Mouse (Mus musculus) midbrain, embryonic 13.5 days (tissue): ENCODE measurements around the gene Man2a2. TPM values are rescaled to one million over a fixed set of nuclear protein-coding genes. Genes with fewer than 3 reads are reported as not detected.
A peak's percentile ranks its signal among the peaks of the same experiment; 100 is the strongest.

Experiments used
- ATAC-seq: fragments of 200-750 bp; cut with Nextera tagmentation; 2 replicates; pipeline ENCODE4 v1.8.0; 2017; ENCODE audit warnings: mild to moderate bottlenecking, moderate TSS enrichment, moderate library complexity
- H3K27ac ChIP-seq: fragments of 300-500 bp; sonication (generic); 2 replicates; pipeline ENCODE4 v1.5.1; 2015; ENCODE audit warnings: inconsistent platforms, mild to moderate bottlenecking, moderate library complexity
- H3K27me3 ChIP-seq: fragments of 300-500 bp; sonication (generic); 2 replicates; pipeline ENCODE4 v1.6.1; 2015; ENCODE audit warnings: mild to moderate bottlenecking, inconsistent platforms
- H3K36me3 ChIP-seq: fragments of 300-500 bp; sonication (generic); 2 replicates; pipeline ENCODE4 v1.6.1; 2015; ENCODE audit warnings: mild to moderate bottlenecking, inconsistent platforms
- H3K4me1 ChIP-seq: fragments of 300-500 bp; sonication (generic); replicated peaks from 2 replicates; pipeline ENCODE4 v1.6.1; 2015; ENCODE audit warnings: inconsistent platforms
- H3K4me2 ChIP-seq: fragments of 300-500 bp; sonication (generic); replicated peaks from 2 replicates; pipeline ENCODE4 v1.6.1; 2015; ENCODE audit warnings: moderate library complexity, mild to moderate bottlenecking, inconsistent platforms
- H3K4me3 ChIP-seq: fragments of 300-500 bp; sonication (generic); replicated peaks from 2 replicates; pipeline ENCODE4 v1.5.1; 2015; ENCODE audit warnings: mild to moderate bottlenecking, inconsistent platforms
- H3K9ac ChIP-seq: fragments of 300-500 bp; sonication (generic); replicated peaks from 2 replicates; pipeline ENCODE4 v1.6.1; 2015; ENCODE audit warnings: mild to moderate bottlenecking, inconsistent platforms
- H3K9me3 ChIP-seq: fragments of 300-500 bp; sonication (generic); 2 replicates; pipeline ENCODE4 v1.6.1; 2016; ENCODE audit warnings: mild to moderate bottlenecking, inconsistent platforms
- WGBS: fragments of 180-500 bp; shearing (Covaris S2); methylation state at CpG from one replicate; pipeline ENCODE4 v1.1.7; 2015; 5-methylcytosine and 5-hydroxymethylcytosine counted together
- polyA plus RNA-seq: library from polyadenylated mRNA; unstranded; fragments of >200 nt; fragmentation: Nextera tagmentation; extraction: Ambion mirVana; gene quantifications from 2 replicates; pipeline ENCODE4 v1.2.1, GENCODE M21; 2015

The Man2a2 gene
- 19.4 and 21.3 TPM in 2 replicates for polyA plus RNA-seq

DNA sequence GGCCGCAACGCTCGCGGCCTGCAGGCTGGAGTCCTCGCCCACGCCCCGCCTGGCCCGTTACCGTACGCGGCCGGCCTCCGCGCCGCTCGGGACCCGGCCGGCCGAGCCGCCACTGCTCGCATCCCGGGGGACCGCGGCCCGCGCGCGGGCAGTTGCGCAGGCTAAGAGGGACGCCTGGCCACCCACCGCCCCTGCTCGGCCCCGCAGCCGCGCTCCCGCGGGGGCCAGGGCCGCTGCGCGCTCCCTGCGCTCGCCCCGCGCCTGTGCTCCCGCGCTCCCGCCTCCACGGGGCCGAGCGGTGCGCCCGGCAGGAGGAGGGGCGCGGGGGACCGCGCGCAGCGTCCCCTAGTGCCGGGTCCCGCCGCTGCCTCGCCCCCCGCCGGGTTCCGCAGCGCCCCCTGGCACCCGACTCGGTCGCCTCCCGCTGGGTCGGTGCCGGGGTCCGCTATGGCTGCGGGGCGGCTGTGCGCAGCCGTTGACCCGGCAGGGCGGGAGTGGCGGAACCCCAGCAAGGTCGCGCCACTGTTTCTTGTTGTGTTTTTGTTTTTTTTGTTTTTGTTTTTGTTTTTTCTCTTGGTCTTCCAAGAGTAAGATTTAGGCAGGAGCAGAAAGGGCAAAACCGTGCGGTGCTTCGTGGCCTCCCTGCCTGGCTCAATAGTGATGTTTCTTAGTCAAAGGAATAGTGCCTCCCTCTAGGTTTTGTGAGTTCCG, at the start of gene Man2a2:
TSS of gene Man2a2 (minus strand) at position 335 of the 711 bp plus-strand sequence.
- peak within 1 kb of the TSS; percentile 61 for H3K4me2 ChIP-seq

DNA sequence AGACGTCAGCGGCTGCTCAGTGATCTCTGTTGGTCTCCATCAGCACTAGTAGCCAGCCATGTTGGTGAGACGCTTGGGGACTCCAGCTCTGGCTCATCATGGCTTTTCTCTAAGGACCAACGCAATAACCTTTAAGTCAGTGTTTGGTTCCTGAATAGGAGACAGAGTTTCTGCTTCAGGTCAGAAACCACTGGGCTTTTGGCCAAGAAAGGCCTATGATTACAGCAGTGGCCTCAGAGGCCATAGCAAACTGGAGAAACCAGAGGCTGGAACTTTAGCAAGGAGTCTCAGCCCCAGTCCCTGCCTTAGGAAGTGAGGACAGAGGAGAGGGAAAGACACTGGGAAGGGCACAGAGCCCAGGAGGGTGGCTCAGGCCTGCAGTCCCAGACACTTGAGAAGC, 49.4 kb upstream of the Man2a2 start:
- Histone ChIP-seq H3K4me1 (0 out of 2 replicates have a peak, but pooled peaks cover 2% of the 10 kb centered on the region), H3K4me3 (no peak overlapping the region), H3K9me3 (no peaks in the 10 kb centered on the region), H3K4me2 (no peak overlapping the region), H3K9ac (no peak overlapping the region), H3K36me3 (no peaks in the 10 kb centered on the region), H3K27ac (no peak overlapping the region), H3K27me3 (no peaks in the 10 kb centered on the region)
- ATAC-seq = no peak
- WGBS = 82% methylated on average over 4 of the region's 4 CpGs

More for the DNA sequence above, at the start of gene Man2a2:
- WGBS = under 1% methylated on average over 61 of the region's 86 CpGs
- Histone ChIP-seq H3K4me3 (peak within 1 kb of the TSS; percentile 86), H3K27ac (peak within 1 kb of the TSS; percentile 83), H3K4me1 (peaks cover 24% of the 10 kb centered on the region), H3K27me3 (0 out of 2 replicates have a peak, but pooled peaks cover 9% of the 10 kb centered on the region), H3K36me3 (peaks cover 25% of the 10 kb centered on the region), H3K9ac (peak within 1 kb of the TSS; percentile 91), H3K9me3 (no peaks in the 10 kb centered on the region)
- peak; percentile 80 for ATAC-seq

DNA sequence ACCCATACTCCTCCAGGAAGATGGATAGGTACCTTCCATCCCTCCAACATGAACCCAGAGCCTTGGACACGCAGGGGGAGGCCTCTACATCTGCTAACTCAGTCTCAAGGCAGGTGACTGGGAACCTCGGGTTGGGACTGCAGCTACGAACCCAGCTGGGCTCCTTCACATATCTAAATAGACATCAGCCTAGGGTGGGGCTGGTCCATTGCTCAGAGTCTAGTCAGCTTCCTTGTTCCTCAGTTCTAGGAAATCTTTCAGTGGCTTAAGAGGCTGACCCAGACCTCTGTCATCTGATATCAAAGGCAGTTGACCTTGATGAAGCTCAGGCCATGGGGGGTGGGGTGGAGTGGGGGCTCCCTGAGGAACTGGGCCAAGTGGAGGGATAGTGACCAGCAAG, 48.1 kb upstream of the Man2a2 start:
- no peaks in the 10 kb centered on the region for H3K27me3 ChIP-seq
- 66% methylated on average over 3 of the region's 3 CpGs for WGBS
- no peak overlapping the region for H3K4me3 ChIP-seq
- H3K9me3 ChIP-seq = no peaks in the 10 kb centered on the region
- no peaks in the 10 kb centered on the region for H3K36me3 ChIP-seq
- H3K4me1 ChIP-seq = 0 out of 2 replicates have a peak, but pooled peaks cover 2% of the 10 kb centered on the region
- no peak overlapping the region for H3K27ac ChIP-seq
- no peak for ATAC-seq
- H3K4me2 ChIP-seq = no peak overlapping the region
- H3K9ac ChIP-seq = no peak overlapping the region

DNA sequence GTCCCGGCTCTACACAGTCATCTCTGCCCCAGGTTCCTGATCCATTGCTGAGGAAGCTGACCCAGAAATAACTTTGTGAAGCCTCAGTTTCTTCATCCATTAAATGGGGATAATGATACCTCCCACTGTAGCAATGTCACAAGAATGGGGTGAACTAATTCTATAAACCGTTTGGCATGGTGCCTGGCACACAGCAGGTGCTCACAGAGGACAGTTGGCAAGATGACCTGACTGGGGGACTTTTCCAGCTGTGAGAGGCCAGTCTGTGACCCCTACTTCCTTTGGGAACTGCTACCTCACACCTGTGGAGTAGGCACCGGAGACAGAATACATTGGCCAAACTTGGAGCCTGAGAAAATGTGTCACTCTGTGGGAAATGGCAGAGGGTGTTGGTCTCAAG, 46.9 kb upstream of the Man2a2 start:
- H3K9ac ChIP-seq = no peak overlapping the region
- H3K9me3 ChIP-seq = no peaks in the 10 kb centered on the region
- no peaks in the 10 kb centered on the region for H3K27me3 ChIP-seq
- no peak overlapping the region for H3K4me3 ChIP-seq
- H3K4me2 ChIP-seq = no peak overlapping the region
- H3K27ac ChIP-seq = no peak overlapping the region
- no peaks in the 10 kb centered on the region for H3K36me3 ChIP-seq
- H3K4me1 ChIP-seq = 0 out of 2 replicates have a peak, but pooled peaks cover under 1% of the 10 kb centered on the region
- no peak for ATAC-seq
- 72% methylated on average over 3 of the region's 3 CpGs for WGBS

DNA sequence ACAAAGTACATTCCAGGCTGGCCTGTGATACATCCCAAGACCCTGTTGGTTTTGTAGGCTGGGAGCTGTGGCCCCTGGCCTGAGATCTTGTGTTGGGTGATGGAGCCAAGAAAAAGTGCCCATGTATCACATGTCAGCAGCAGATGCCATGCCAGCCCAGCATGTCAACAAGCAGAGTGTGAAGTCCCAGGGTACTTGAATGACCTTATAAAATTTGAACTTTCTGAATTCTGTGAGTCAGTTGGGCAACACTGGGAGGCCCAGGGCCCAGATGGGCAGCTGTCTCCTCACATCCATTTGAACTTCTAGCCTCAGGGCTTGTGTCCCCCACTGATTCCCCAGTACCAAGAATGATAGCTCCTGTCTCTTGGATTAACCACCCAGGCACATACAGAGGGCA, 46.4 kb upstream of the Man2a2 start:
- H3K4me3 ChIP-seq = no peak overlapping the region

DNA sequence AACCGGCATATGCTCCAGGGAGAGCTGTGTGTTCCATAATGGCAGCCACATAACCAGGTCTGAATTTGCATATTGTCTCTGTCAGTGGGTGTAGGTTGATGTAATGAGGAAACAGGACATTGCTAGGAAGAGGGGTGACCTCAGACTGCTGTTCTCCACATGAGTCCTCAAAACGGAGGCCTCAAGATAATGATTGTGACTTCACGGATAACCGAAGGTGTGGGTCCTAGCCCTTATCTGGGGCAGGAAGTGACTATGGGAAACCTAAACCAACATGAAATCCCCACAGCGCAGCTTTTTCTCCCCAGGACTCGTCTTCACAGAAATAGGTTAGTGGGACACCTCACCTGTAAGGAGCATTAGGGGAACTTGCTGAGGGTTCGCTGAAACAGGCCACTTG, 45.8 kb upstream of the Man2a2 start:
- Histone ChIP-seq H3K4me3 (no peak overlapping the region), H3K27me3 (no peaks in the 10 kb centered on the region), H3K4me2 (no peak overlapping the region), H3K9me3 (no peaks in the 10 kb centered on the region), H3K36me3 (no peaks in the 10 kb centered on the region), H3K27ac (no peak overlapping the region), H3K9ac (no peak overlapping the region), H3K4me1 (no peaks in the 10 kb centered on the region)
- ATAC-seq = no peak
- 91% methylated on average over 7 of the region's 7 CpGs for WGBS

More for the DNA sequence above, 46.4 kb upstream of the Man2a2 start:
- Histone ChIP-seq H3K9me3 (no peaks in the 10 kb centered on the region), H3K4me1 (no peaks in the 10 kb centered on the region), H3K36me3 (no peaks in the 10 kb centered on the region), H3K27ac (no peak overlapping the region), H3K27me3 (no peaks in the 10 kb centered on the region), H3K4me2 (no peak overlapping the region), H3K9ac (no peak overlapping the region)
- ATAC-seq = no peak

DNA sequence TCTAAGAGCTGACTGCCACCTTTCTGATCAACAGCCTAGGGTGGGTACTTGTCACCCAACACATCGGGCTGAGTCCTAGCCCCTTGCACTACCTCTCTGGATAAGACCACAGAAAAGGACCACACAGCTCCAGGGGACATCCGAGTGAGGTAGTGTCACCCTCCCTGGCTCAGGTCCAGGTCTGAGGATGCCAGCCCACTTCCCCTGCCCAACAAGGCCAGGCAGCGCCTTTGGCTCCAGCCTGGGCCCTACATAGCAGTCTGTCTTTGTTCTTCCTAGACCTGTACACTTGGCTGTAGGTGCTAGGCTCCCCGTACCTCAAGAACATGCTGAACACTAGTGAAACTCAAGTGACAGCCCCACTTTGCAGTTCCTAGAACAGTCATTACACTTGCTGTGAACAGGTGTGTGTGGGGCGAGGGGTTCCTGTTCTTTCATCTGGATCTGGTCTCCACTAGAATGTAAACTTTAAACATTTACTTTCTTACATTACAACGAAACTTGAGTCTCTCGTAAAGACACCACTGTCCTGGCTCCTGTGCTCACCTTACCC, 43.2 kb upstream of the Man2a2 start:
- WGBS = 86% methylated on average over 7 of the region's 7 CpGs
- Histone ChIP-seq H3K9me3 (no peaks in the 10 kb centered on the region), H3K36me3 (no peaks in the 10 kb centered on the region), H3K27ac (no peak overlapping the region), H3K4me2 (no peak overlapping the region), H3K9ac (no peak overlapping the region), H3K4me3 (no peak overlapping the region), H3K4me1 (no peaks in the 10 kb centered on the region), H3K27me3 (no peaks in the 10 kb centered on the region)
- no peak for ATAC-seq

DNA sequence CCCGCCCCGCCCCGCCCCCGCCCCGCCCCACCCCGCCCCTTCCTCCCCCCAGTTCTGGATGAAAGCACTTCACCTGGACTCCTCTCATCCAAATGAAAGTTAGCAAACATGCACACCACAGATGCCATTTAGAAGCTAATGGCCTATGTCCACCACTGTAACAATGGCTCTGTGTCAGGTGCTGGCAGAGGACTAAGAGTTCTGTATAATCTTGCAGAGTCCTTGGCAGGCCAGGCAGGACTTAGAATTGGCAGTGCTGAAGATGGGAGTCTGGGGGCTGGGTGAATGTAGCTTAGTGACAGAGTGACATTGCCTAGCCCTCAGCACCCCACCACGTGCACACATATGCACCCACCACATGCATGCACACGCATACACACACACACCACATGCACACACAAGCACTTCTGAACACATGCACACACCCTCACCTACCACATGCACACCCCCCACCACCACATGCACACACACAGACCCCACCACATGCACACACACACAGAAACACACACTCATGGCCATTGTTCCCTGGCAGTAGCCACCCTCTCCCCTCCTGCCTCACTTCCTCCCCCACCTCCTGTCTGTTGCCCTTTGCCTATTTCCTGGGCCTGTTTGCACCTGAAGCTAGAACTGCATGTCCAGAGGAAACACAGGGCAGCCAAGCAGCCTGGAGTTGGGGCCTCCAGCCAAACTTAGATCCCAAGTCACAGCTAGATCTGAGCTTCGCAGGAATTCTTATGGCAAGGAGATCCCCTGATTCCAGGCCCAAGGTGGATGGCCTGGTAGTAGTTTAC, 42.5 kb upstream of the Man2a2 start:
- WGBS = 80% methylated on average over 9 of the region's 9 CpGs
- no peak overlapping the region for H3K27ac ChIP-seq
- no peak overlapping the region for H3K9ac ChIP-seq
- H3K4me3 ChIP-seq = no peak overlapping the region
- H3K36me3 ChIP-seq = no peaks in the 10 kb centered on the region
- no peaks in the 10 kb centered on the region for H3K4me1 ChIP-seq
- no peak overlapping the region for H3K4me2 ChIP-seq
- no peaks in the 10 kb centered on the region for H3K27me3 ChIP-seq
- no peak for ATAC-seq
- H3K9me3 ChIP-seq = no peaks in the 10 kb centered on the region

DNA sequence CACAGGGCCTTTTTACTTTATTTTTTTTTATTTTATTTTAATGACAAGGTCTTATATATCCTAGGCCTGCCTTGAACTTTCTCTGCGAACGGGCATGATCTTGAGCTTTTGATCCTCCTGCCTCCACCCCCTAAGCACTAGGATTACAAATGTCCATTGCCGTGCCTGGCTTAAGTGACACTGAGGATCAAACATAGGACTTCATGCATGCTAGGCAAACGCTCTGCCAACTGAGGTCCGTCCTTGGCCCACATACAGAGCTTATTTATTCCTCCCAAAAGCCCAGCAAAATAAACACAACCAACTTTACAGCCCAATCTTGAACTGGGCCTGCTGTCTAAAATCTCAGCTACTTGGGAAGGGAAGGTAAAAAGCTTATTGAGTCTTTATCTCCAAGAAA, 41.6 kb upstream of the Man2a2 start:
- Histone ChIP-seq H3K4me2 (no peak overlapping the region), H3K27me3 (no peaks in the 10 kb centered on the region), H3K36me3 (no peaks in the 10 kb centered on the region), H3K27ac (no peak overlapping the region), H3K4me1 (no peaks in the 10 kb centered on the region), H3K9me3 (no peaks in the 10 kb centered on the region), H3K4me3 (no peak overlapping the region), H3K9ac (no peak overlapping the region)
- ATAC-seq = no peak
- WGBS = 59% methylated on average over 5 of the region's 5 CpGs

DNA sequence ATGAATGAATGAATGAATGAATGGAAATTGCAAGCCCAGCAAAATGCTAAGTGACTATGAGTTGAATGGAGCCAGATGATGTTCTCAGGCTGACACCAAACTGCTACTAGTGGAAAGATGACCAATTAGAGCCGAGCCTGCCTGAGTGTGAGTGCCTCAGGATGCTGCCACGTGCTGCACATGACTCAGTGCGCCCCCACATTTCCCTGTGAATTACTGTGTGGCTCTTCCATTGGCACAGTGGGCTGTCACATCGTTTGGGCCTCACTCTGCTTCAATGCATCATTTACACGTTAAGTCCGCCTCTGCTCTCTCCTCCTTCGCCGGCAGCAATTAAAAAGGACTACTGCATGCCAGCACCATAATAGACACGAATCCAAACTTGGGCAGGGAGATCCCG, 41.1 kb upstream of the Man2a2 start:
- Histone ChIP-seq H3K36me3 (no peaks in the 10 kb centered on the region), H3K4me1 (no peaks in the 10 kb centered on the region), H3K27ac (no peak overlapping the region), H3K4me2 (no peak overlapping the region), H3K4me3 (no peak overlapping the region), H3K9ac (no peak overlapping the region), H3K9me3 (no peaks in the 10 kb centered on the region), H3K27me3 (no peaks in the 10 kb centered on the region)
- WGBS = 76% methylated on average over 10 of the region's 10 CpGs
- no peak for ATAC-seq

DNA sequence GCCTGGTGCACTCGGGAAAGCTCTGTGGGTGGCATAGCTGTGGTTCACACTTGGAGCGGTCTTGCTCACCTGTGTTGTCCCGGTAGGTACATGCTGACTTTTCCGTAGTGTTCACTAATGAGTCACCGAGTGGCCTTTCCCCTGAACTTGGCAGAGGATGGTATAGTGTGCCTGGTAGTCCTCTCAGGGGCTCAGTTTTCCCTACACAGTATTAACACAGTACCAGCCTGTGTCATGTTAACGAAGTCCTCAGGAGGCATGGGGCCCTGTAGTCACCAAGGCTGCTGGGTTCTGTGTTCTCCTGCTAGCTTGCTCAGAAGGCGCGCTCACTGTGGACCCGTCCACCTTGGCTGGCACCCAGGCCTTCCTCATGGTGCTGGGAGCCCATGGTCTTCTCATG, 39.2 kb upstream of the Man2a2 start:
- Histone ChIP-seq H3K36me3 (no peaks in the 10 kb centered on the region), H3K4me3 (no peak overlapping the region), H3K9me3 (no peaks in the 10 kb centered on the region), H3K4me1 (no peaks in the 10 kb centered on the region), H3K27ac (no peak overlapping the region), H3K4me2 (no peak overlapping the region), H3K27me3 (peaks cover 7% of the 10 kb centered on the region; the same call in 1 of the 2 replicates), H3K9ac (no peak overlapping the region)
- WGBS = 76% methylated on average over 9 of the region's 9 CpGs
- ATAC-seq = no peak

DNA sequence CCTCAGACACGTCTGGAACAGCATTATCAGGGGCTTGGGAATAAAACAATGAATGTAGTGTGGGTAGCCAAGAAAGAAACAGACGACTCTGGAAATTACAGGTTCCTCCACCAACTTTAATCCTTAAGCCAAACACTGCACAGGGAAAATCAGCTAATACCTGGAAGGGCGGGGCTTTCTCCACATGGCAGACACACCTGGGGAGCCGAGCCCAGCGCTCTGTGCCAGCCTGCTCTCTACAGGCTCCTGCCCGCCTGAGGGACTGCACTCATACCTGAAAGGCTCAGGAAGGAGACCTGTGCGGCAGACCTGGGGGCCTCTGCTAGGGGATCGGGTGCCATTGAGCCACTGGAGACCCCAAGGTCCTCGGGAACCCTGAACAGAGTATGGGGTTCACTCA, 36.5 kb upstream of the Man2a2 start:
- H3K36me3 ChIP-seq = no peaks in the 10 kb centered on the region
- peaks cover 6% of the 10 kb centered on the region for H3K4me1 ChIP-seq
- peaks cover 27% of the 10 kb centered on the region for H3K27me3 ChIP-seq
- H3K4me3 ChIP-seq = no peak overlapping the region
- H3K9me3 ChIP-seq = no peaks in the 10 kb centered on the region
- 79% methylated on average over 9 of the region's 9 CpGs for WGBS
- no peak overlapping the region for H3K27ac ChIP-seq
- H3K9ac ChIP-seq = no peak overlapping the region
- ATAC-seq = no peak
- H3K4me2 ChIP-seq = no peak overlapping the region
